In genomic region chr5:106453181-106453885, GRCm38 (mm10) we compare ENCODE assay signal across 10 mouse cellular contexts. TPM values are rescaled to one million over a fixed set of nuclear protein-coding genes. Genes with fewer than 3 reads are reported as not detected.
A peak's percentile ranks its signal among the peaks of the same experiment; 100 is the strongest.
DNase-seq lines count a peak whose midpoint lies in the region; ATAC-seq and TF ChIP-seq lines count a peak whose summit lies in the region.
"Had no signal": no experiment of that assay in that cellular context is flagged by ENCODE, and none has a peak within 500 bp of the region (broad histone marks: within the 10 kb centered on the region; RNA-seq: fewer than 3 reads in every experiment).

No protein-coding gene starts in this region.

- H3K4me1 ChIP-seq in lung, postnatal 0 days (ENCODE audit: insufficient read depth, low read depth, low read length), result 0 out of 2 replicates have a peak, but pooled peaks cover 2% of the 10 kb centered on the region
- H3K4me1 ChIP-seq in embryonic facial prominence, embryonic 13.5 days, result peaks cover 11% of the 10 kb centered on the region
- H3K4me1 ChIP-seq in limb, embryonic 11.5 days (ENCODE audit: control insufficient read depth, insufficient read depth, low read length), result peaks cover 20% of the 10 kb centered on the region; the same call in 1 of the 2 replicates
- 0 out of 2 replicates have a peak, but pooled peaks cover under 1% of the 10 kb centered on the region for H3K4me1 ChIP-seq in stomach, postnatal 0 days (replicated peaks; ENCODE audit: control insufficient read depth, insufficient read depth)
- no peaks in the 10 kb centered on the region for H3K4me1 ChIP-seq in kidney, adult 2 months (ENCODE audit: control insufficient read depth, insufficient read depth, low read length)

- H3K4me3 ChIP-seq in lung, postnatal 0 days (ENCODE audit: low read depth, low read length), result 0 out of 2 replicates have a peak overlapping the region, but pooled peaks have one; percentile 10
- 0 out of 2 replicates have a peak overlapping the region, but pooled peaks have one; percentile 10 for H3K4me3 ChIP-seq in embryonic facial prominence, embryonic 13.5 days
- H3K4me3 ChIP-seq in limb, embryonic 11.5 days (ENCODE audit: low read depth, low read length), result no peak overlapping the region
- no peak overlapping the region for H3K4me3 ChIP-seq in stomach, postnatal 0 days (ENCODE audit: low read depth, low read length)
- H3K4me3 ChIP-seq in kidney, adult 2 months (ENCODE audit: insufficient read depth, low read depth, low read length), result no peak overlapping the region

- no peak for ATAC-seq in lung, postnatal 0 days
- ATAC-seq in embryonic facial prominence, embryonic 13.5 days (ENCODE audit: insufficient number of reproducible peaks, insufficient read depth, low FRiP score, low TSS enrichment, low read depth), result 0 out of 2 replicates have a peak, but pooled peaks have one; percentile 23
- no peak for ATAC-seq in limb, embryonic 11.5 days (ENCODE audit: insufficient number of reproducible peaks, low FRiP score, low TSS enrichment, low read depth)
- ATAC-seq in stomach, postnatal 0 days (ENCODE audit: low FRiP score, low TSS enrichment), result 0 out of 2 replicates have a peak, but pooled peaks have one; percentile 24

- H3K36me3 ChIP-seq in lung, postnatal 0 days (ENCODE audit: insufficient read depth, low read length), result no peaks in the 10 kb centered on the region
- H3K36me3 ChIP-seq in embryonic facial prominence, embryonic 13.5 days, result no peaks in the 10 kb centered on the region
- no peaks in the 10 kb centered on the region for H3K36me3 ChIP-seq in limb, embryonic 11.5 days (ENCODE audit: control insufficient read depth, insufficient read depth, low read length)
- H3K36me3 ChIP-seq in stomach, postnatal 0 days (ENCODE audit: control insufficient read depth, insufficient read depth, low read length), result no peaks in the 10 kb centered on the region
- no peaks in the 10 kb centered on the region for H3K36me3 ChIP-seq in kidney, adult 2 months (ENCODE audit: control insufficient read depth, insufficient read depth, low read length)

- H3K9ac ChIP-seq in lung, postnatal 0 days (replicated peaks; ENCODE audit: low read depth), result no peak overlapping the region
- no peak overlapping the region for H3K9ac ChIP-seq in embryonic facial prominence, embryonic 13.5 days
- no peak overlapping the region for H3K9ac ChIP-seq in limb, embryonic 11.5 days (ENCODE audit: low read length)
- H3K9ac ChIP-seq in stomach, postnatal 0 days (ENCODE audit: low read length), result no peak overlapping the region

- no peak overlapping the region for H3K27ac ChIP-seq in lung, postnatal 0 days (ENCODE audit: low read length)
- H3K27ac ChIP-seq in embryonic facial prominence, embryonic 13.5 days, result no peak overlapping the region
- no peak overlapping the region for H3K27ac ChIP-seq in limb, embryonic 11.5 days (replicated peaks; ENCODE audit: low read depth, low read length)
- no peak overlapping the region for H3K27ac ChIP-seq in stomach, postnatal 0 days (replicated peaks)
- H3K27ac ChIP-seq in kidney, adult 2 months (ENCODE audit: insufficient read depth, low read depth, low read length), result no peak overlapping the region
- H3K27ac ChIP-seq: kidney, postnatal 0 days had no signal

- H3K4me2 ChIP-seq in lung, postnatal 0 days (replicated peaks; ENCODE audit: low read depth, low read length), result no peak overlapping the region
- peak overlapping the region; percentile 26 for H3K4me2 ChIP-seq in embryonic facial prominence, embryonic 13.5 days
- peak overlapping the region; percentile 8; the same call in 1 of the 2 replicates for H3K4me2 ChIP-seq in limb, embryonic 11.5 days (ENCODE audit: low read depth, severe bottlenecking)
- H3K4me2 ChIP-seq in stomach, postnatal 0 days (replicated peaks; ENCODE audit: low read depth), result no peak overlapping the region

- no peak for TF ChIP-seq CTCF in lung, postnatal 0 days (IDR thresholded peaks at IDR 0.05)
- TF ChIP-seq CTCF in stomach, postnatal 0 days (IDR thresholded peaks at IDR 0.05; ENCODE audit: low read depth), result no peak
- TF ChIP-seq CTCF in kidney, adult 2 months (conservative IDR thresholded peaks at IDR 0.05; ENCODE audit: insufficient read depth, insufficient read length, low read depth, low read length), result no peak

- DNase-seq in lung, postnatal 0 days (ENCODE audit: low spot score), result no peak
- DNase-seq in lung, adult 18-20 months, result no peak
- peak; percentile 66 for DNase-seq in limb, embryonic 11.5 days (ENCODE audit: low spot score)
- DNase-seq in stomach, postnatal 0 days (ENCODE audit: low spot score), result no peak
- no peak for DNase-seq in layer of hippocampus, postnatal 14 days (ENCODE audit: low spot score in 2 of 2)
- DNase-seq in frontal cortex, postnatal 36 days (ENCODE audit: low spot score in 2 of 2), result no peak
- DNase-seq in kidney, adult 2 months, result no peak

- TF ChIP-seq POLR2A in kidney, adult 2 months (IDR thresholded peaks at IDR 0.05; ENCODE audit: low read depth, low read length), result no peak

- WGBS in lung, postnatal 0 days, result 1% methylated on average over 39 of the region's 45 CpGs
- WGBS in embryonic facial prominence, embryonic 13.5 days, result under 1% methylated on average over 45 of the region's 45 CpGs
- 2% methylated on average over 37 of the region's 45 CpGs for WGBS in limb, embryonic 11.5 days
- under 1% methylated on average over 43 of the region's 45 CpGs for WGBS in stomach, postnatal 0 days
- WGBS in kidney, adult 2 months, result 2% methylated on average over 45 of the region's 45 CpGs

- H3K9me3 ChIP-seq in lung, postnatal 0 days (ENCODE audit: low read length), result no peaks in the 10 kb centered on the region
- no peaks in the 10 kb centered on the region for H3K9me3 ChIP-seq in embryonic facial prominence, embryonic 13.5 days
- no peaks in the 10 kb centered on the region for H3K9me3 ChIP-seq in limb, embryonic 11.5 days (ENCODE audit: control insufficient read depth, low read length)
- no peaks in the 10 kb centered on the region for H3K9me3 ChIP-seq in stomach, postnatal 0 days (ENCODE audit: control insufficient read depth, low read length)

- peaks cover 83% of the 10 kb centered on the region for H3K27me3 ChIP-seq in lung, postnatal 0 days (replicated peaks; ENCODE audit: insufficient read depth, low read length)
- H3K27me3 ChIP-seq in embryonic facial prominence, embryonic 13.5 days, result peaks cover 94% of the 10 kb centered on the region
- peaks cover 91% of the 10 kb centered on the region for H3K27me3 ChIP-seq in limb, embryonic 11.5 days (ENCODE audit: control insufficient read depth, insufficient read depth, low read length)
- peaks cover 39% of the 10 kb centered on the region for H3K27me3 ChIP-seq in stomach, postnatal 0 days (ENCODE audit: control insufficient read depth, insufficient read depth, low read length)
- peaks cover 16% of the 10 kb centered on the region for H3K27me3 ChIP-seq in kidney, adult 2 months (replicated peaks; ENCODE audit: control insufficient read depth, insufficient read depth, low read length)

- no peak for TF ChIP-seq EP300 in lung, postnatal 0 days (IDR thresholded peaks at IDR 0.05)
- no peak for TF ChIP-seq EP300 in stomach, postnatal 0 days (optimal IDR thresholded peaks at IDR 0.05)

RNA-seq across cellular contexts. Expression of gene Barhl2, which starts 4.6 kb away (rescaled TPM):
- not detected in 2 replicates for polyA plus RNA-seq in lung, postnatal 0 days (2015; fragmentation: Nextera tagmentation; extraction: Ambion mirVana)
- not detected in 2 replicates for polyA plus RNA-seq in embryonic facial prominence, embryonic 13.5 days (2015; fragmentation: Nextera tagmentation; extraction: Ambion mirVana)
- not detected in 2 replicates for polyA plus RNA-seq in limb, embryonic 11.5 days (2014; fragmentation: Nextera tagmentation; extraction: Ambion mirVana)
- not detected in 2 replicates for polyA plus RNA-seq in stomach, postnatal 0 days (2015; fragmentation: Nextera tagmentation; extraction: Ambion mirVana)
- total RNA-seq in layer of hippocampus, postnatal 14 days (2021), result under 1 TPM; 0.17 to 0.32 TPM
- not detected in 2 replicates for polyA plus RNA-seq in kidney, adult 2 months (2012; rRNA removed)
- total RNA-seq: adrenal gland, postnatal 36 days had no signal
- polyA plus RNA-seq: kidney, postnatal 0 days had no signal

Comparison
In these comparisons a context has a peak if more than half of its experiments do, and no peak if none do; other contexts are left out.
1. ATAC-seq: peak in embryonic facial prominence, embryonic 13.5 days (single experiment) and stomach, postnatal 0 days (single experiment); none in lung, postnatal 0 days (single experiment) and limb, embryonic 11.5 days (single experiment).
2. H3K4me2 ChIP-seq: peak in embryonic facial prominence, embryonic 13.5 days (single experiment) and limb, embryonic 11.5 days (single experiment); none in lung, postnatal 0 days (single experiment) and stomach, postnatal 0 days (single experiment).
3. H3K4me3 ChIP-seq: peak in lung, postnatal 0 days (single experiment) and embryonic facial prominence, embryonic 13.5 days (single experiment); none in limb, embryonic 11.5 days (single experiment), stomach, postnatal 0 days (single experiment) and kidney, adult 2 months (single experiment).